Mouse (Mus musculus) spleen, adult 2 months (tissue): ENCODE measurements around the gene Rin2.

Experiments used
- CTCF ChIP-seq: fragments of 200-500 bp; IDR thresholded peaks from 2 replicates; pipeline ENCODE4 v1.5.1; 2011; ENCODE audit warnings: mild to moderate bottlenecking, inconsistent platforms; ENCODE audit not compliant: insufficient read depth, insufficient read length, insufficient replicate concordance; ENCODE audit errors: extremely low read depth
- POLR2A ChIP-seq: fragments of 200-500 bp; IDR thresholded peaks from 2 replicates; pipeline ENCODE4 v1.6.1; 2011; ENCODE audit warnings: low read depth, low read length, inconsistent platforms

DNA sequence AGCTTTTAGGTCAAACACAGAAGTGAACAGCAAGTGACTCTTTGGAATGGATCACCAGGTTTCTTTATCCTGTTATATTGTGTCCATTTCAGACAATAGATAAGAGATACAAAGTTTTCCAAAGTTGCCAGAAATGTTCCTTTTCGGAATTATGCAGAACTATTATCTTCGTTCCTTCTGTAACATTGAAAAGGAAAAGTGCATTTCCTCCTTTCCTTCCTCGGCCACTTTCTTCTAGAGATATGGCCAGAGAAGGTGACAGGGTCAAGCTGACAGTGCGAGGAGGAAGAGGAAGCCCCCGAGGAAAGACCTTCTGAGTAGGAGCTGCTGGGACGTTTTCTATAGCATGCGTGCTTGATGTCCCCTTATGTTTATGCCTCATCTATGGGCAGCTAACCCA lies 29.7 kb downstream of the Rin2 start:
- TF ChIP-seq CTCF (no peak), POLR2A (no peak)
